Mouse (Mus musculus) cerebellum, adult 11-12 months (tissue): ENCODE results near the gene Defa25.
"Not testable (repeated sequence)": the region's sequence is repeated elsewhere in the genome, so short reads cannot be mapped to it uniquely, and the experiment has no call there.

Source experiments
- DNase-seq: peaks from one replicate; pipeline ENCODE4 v3.0.0; 2022

Defa25 gene

DNA sequence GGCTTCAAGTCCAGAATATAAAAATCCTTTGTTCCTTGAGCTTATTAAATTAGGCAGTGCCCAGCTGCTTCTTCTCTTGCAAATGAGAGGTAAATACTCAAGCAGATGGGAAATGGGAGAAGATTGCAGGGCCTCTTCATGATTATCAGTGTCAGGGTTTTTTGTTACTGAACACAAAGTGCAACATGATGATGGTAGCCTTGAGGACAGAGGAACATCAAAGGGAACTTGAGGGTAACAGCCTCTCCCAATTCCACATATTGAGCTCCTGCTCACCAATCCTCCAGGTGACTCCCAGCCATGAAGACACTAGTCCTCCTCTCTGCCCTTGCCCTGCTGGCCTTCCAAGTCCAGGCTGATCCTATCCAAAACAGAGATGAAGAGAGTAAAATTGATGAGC, at the start of gene Defa25:
Gene Defa25, plus strand, starts transcription at position 301 of the 400 bp plus-strand sequence.
- DNase-seq = not testable (repeated sequence)

DNA sequence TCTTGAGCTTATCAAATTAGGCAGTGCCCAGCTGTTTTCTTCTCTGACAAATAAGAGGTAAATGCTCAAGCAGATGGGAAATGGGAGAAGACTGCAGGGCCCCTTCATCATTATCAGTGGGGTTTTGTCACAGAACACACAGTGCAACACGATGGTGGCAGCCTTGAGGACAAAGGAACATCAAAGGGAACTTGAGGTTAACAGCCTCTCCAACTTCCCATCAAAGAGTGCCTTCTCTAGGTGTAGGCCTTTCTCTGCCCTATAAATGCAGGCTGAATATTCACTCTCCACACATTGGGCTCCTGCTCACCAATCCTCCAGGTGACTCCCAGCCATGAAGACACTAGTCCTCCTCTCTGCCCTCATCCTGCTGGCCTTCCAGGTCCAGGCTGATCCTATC, 29.5 kb upstream of the Defa25 start, which contains the start of gene Defa23:
Gene Defa23, plus strand, starts transcription at position 301 of the 400 bp plus-strand sequence.
- not testable (repeated sequence) for DNase-seq

DNA sequence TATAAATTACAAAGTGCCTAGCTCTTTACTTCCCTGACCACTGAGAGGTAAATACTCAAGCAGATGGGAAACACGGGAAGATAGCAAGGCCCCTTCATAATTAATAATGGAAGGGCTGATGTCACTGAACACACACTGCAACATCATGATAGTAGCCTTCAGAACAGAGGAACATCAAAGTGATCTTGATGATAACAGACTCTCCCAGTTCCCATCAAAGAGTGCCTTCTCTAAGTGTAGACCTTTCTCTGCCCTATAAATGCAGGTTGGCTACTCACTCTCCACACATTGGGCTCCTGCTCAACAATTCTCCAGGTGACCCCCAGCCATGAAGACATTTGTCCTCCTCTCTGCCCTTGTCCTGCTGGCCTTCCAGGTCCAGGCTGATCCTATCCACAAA, 19.5 kb upstream of the Defa25 start, which contains the start of gene Defa35:
Gene Defa35, plus strand, starts transcription at position 301 of the 400 bp plus-strand sequence.
- not testable (repeated sequence) for DNase-seq

DNA sequence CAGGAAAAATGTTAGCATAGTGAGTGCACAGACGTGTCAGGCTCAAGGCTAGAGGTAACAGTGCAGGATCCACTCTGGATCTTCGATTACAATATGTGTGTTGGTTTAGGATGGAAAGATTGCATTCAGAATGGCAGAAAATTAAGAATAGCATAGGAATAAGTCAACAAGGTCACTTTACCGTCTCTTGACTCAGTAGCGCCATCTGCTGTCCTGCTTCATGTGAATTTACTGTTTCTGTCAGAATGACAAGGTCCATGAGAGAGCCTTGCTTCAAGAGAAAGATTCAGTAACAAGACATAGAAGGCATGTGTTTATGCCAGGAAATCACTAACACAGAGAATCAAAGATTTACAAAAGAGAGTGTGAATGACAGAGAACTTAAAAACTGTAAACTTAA, 8.9 kb downstream of the Defa25 start:
- DNase-seq = no peak

DNA sequence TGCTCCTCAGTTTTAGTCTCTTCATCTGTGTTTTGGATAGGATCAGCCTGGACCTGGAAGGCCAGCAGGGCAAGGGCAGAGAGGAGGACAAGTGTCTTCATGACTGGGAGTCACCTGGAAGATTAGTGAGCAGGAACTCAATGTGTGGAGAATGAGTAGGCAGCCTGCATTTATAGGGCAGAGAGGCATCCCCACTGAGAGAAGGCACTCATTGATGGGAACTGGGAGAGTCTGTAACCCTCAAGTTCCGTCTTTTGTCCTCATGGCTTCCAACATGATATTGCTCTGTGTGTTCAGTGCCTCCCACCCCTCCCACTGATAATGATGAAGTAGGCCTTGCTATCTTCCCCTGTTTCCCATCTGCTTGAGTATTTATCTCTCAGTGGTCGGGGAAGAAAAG, 11.7 kb downstream of the Defa25 start, which contains the start of gene Gm14851:
Gene Gm14851, minus strand, starts transcription at position 101 of the 400 bp plus-strand sequence.
- DNase-seq = not testable (repeated sequence)

DNA sequence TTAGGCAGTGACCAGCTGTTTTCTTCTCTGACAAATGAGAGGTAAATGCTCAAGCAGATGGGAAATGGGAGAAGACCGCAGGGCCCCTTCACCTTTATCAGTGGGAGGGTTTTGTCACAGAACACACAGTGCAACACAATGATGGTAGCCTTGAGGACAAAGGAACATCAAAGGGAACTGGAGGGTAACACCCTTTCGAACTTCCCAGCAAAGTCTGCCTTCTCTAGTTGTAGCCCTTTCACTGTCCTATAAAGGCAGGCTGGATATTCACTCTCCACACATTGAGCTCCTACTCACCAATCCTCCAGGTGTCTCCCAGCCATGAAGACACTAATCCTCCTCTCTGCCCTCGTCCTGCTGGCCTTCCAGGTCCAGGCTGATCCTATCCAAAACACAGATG, 50.1 kb downstream of the Defa25 start, which contains the start of gene Defa30:
Gene Defa30, plus strand, starts transcription at position 301 of the 400 bp plus-strand sequence.
- not testable (repeated sequence) for DNase-seq
